Mouse (Mus musculus) heart, embryonic 16.5 days (tissue): ENCODE measurements at regions not wholly inside any gene's neighbourhood (a gene's known extent, or its start where the extent isn't known, plus 50 kb on each side); places are given as distances from the start of the nearest gene placed in this dataset.

Source experiments
- ATAC-seq: fragments of 200-750 bp; cut with Nextera tagmentation; replicated peaks from 2 replicates; pipeline ENCODE4 v1.8.0; 2017; ENCODE audit warnings: moderate number of reproducible peaks; ENCODE audit not compliant: insufficient read depth, low FRiP score; ENCODE audit errors: extremely low read depth
- H3K27ac ChIP-seq: fragments of 300-500 bp; sonication (generic); 2 replicates; pipeline ENCODE4 v1.5.1; 2014; ENCODE audit warnings: mild to moderate bottlenecking, low read length, control low read depth, moderate library complexity
- H3K27me3 ChIP-seq: fragments of 300-500 bp; sonication (generic); 2 replicates; pipeline ENCODE4 v1.6.1; 2014; ENCODE audit warnings: low read length, mixed read lengths; ENCODE audit not compliant: control insufficient read depth, insufficient read depth
- H3K36me3 ChIP-seq: fragments of 300-500 bp; sonication (generic); 2 replicates; pipeline ENCODE4 v1.6.1; 2014; ENCODE audit not compliant: control insufficient read depth, insufficient read depth
- H3K4me1 ChIP-seq: fragments of 300-500 bp; sonication (generic); 2 replicates; pipeline ENCODE4 v1.6.1; 2014; ENCODE audit warnings: low read length, mixed read lengths; ENCODE audit not compliant: control insufficient read depth, insufficient read depth
- H3K4me2 ChIP-seq: fragments of 300-500 bp; sonication (generic); 2 replicates; pipeline ENCODE4 v1.6.1; 2014; ENCODE audit warnings: low read depth, mild to moderate bottlenecking, control low read depth, low read length
- H3K4me3 ChIP-seq: fragments of 300-500 bp; sonication (generic); 2 replicates; pipeline ENCODE4 v1.5.1; 2014; ENCODE audit warnings: mild to moderate bottlenecking, control low read depth, low read length
- H3K9ac ChIP-seq: fragments of 300-500 bp; sonication (generic); 2 replicates; pipeline ENCODE4 v1.6.1; 2014; ENCODE audit warnings: low read length, control low read depth
- H3K9me3 ChIP-seq: fragments of 300-500 bp; sonication (generic); replicated peaks from 2 replicates; pipeline ENCODE4 v1.6.1; 2016; ENCODE audit warnings: low read length; ENCODE audit not compliant: control insufficient read depth
- whole genome bisulfite sequencing: fragments of 180-500 bp; shearing (Covaris S2); extraction: QIAGEN DNeasy Blood & Tissue Kit; methylation state at CpG from one replicate; pipeline ENCODE4 v1.1.7; 2014; 5-methylcytosine and 5-hydroxymethylcytosine counted together

DNA sequence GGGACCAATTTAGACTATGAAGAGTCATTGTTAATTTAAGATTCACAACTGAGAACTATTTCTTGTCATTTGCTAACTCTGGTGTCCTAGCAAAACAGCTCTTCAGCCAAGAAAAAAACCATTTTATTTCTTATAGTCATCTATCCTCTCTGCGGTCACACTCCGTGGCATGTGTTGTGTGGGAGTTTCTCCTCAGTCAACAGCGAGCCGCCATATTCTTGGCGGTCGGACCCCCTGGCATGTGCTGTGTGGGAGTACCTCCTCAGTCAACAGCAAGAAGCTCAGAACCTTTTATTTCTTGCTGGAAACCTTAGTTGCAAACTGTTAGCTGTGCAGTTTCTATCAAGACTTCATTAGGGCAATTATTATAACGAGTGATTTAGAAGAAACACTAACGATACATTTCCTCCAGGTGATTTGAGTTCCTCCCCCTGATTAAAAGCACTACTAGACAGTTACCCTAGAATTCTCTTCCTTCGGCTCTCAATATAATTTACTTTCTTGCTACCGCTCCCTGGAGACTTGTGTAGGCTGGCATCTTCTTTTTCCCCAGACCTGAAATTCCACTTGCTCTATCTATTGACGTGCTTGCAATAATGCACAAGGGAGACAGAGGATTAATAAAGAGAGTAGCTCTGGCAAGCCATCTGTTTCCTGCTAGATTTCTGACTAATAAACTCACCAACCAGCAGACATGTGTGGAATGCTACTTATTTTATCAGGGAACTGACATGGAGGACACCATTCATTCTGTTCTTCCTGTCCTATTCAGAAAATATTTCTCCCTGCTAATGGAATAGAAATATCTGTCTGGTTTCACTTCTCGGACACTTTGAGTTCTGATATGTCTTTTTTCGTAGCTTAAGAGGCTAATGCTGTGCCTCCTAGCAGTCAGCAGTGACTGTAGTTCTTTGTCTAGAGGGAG is 359.5 kb downstream of the Ice1 start:
- Histone ChIP-seq H3K4me3 (0 out of 2 replicates have a peak overlapping the region, but pooled peaks have one; percentile 7), H3K9ac (no peak overlapping the region), H3K27me3 (no peaks in the 10 kb centered on the region), H3K4me1 (peaks cover 4% of the 10 kb centered on the region; the same call in 1 of the 2 replicates), H3K36me3 (no peaks in the 10 kb centered on the region), H3K9me3 (no peaks in the 10 kb centered on the region), H3K4me2 (peak overlapping the region; percentile 41), H3K27ac (peak overlapping the region; percentile 51)
- 62% methylated on average over 13 of the region's 13 CpGs for WGBS
- no peak for ATAC-seq

DNA sequence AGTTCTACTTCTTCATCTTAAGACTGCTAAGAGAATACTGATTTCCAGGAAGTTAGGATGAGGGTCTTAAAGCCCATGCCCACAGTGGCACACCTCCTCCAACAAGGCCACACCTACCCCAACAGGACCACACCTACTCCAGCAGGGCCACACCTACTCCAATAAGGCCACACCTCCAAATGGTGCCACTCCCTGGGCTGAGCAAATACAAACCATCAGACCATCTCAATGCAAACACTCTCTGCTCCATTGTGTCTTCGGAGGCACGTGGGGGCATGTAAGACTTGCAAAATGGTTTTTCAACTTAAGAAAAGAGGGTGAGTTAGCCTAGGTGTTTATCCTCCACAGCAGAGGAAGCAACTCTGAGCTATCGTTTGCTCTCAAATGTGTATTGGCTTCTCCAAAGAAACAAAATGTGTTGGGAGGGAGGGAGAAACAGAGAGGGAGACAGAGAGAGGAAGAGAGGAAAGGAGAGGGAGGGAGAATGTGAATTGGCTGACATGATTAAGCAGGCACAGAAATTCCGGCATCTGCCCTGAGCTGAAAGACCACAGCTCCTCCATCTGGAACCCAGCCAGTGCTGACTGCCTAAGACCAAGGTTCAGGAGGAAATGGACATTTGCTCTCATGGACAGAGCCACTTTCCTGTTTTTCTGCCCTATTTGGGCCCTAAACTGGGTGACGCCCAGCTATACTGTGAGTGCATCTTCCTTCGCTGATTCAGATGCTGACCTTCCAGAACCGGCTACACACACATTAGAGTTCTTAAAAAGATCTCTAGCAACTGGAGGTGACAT is 356.2 kb downstream of the Ice1 start:
- no peak overlapping the region for H3K27ac ChIP-seq
- H3K9me3 ChIP-seq: no peaks in the 10 kb centered on the region
- no peak overlapping the region for H3K4me3 ChIP-seq
- no peak overlapping the region for H3K9ac ChIP-seq
- H3K27me3 ChIP-seq: no peaks in the 10 kb centered on the region
- 52% methylated on average over 7 of the region's 7 CpGs for WGBS
- peaks cover 4% of the 10 kb centered on the region; the same call in 1 of the 2 replicates for H3K4me1 ChIP-seq
- no peaks in the 10 kb centered on the region for H3K36me3 ChIP-seq
- no peak overlapping the region for H3K4me2 ChIP-seq
- ATAC-seq: peak; percentile 77

DNA sequence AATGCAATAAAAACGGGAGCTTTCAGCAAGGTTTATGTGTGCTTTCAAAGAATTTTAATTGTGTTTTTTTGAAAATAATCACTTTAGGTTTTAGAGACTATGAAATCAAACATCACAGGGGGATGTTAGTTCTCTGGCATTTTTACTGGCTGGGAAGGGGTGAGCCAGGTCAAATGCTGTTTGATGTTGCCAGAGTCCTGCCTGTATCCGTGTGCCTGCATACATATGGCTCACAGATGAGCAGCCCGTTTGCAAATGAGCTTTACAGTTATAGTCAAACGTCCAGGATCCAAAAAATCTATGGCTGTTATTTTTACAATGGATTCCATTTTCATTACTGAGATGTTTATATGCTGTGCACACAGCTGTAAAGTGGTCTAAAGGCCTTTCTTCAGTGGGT is 354.7 kb downstream of the Ice1 start:
- H3K36me3 ChIP-seq: no peaks in the 10 kb centered on the region
- H3K9me3 ChIP-seq: no peaks in the 10 kb centered on the region
- peaks cover 4% of the 10 kb centered on the region; the same call in 1 of the 2 replicates for H3K4me1 ChIP-seq
- no peak for ATAC-seq
- no peak overlapping the region for H3K9ac ChIP-seq
- no peak overlapping the region for H3K27ac ChIP-seq
- H3K27me3 ChIP-seq: no peaks in the 10 kb centered on the region
- no peak overlapping the region for H3K4me2 ChIP-seq
- no peak overlapping the region for H3K4me3 ChIP-seq
- WGBS: 45% methylated on average over 4 of the region's 4 CpGs

DNA sequence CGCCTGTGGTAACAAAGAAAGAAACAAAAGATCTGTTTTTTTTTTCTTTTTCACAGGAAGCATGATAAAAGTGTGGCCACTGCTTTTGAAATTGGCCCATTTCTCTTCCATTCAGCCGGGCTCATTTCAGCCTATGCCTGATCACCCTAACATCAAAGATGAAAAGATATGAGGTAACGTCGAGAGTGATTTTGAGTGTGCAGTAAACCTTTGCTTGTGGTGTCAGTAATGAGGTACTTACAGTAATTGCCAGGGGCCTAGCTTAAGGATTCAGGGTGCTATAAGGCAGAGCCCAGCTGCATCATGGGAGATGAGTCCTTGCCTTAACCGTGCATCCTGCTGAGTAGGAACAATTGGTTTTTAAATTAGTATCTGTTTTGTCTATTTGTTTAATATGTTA is 354.2 kb downstream of the Ice1 start:
- Histone ChIP-seq H3K27ac (no peak overlapping the region), H3K27me3 (no peaks in the 10 kb centered on the region), H3K4me2 (no peak overlapping the region), H3K36me3 (no peaks in the 10 kb centered on the region), H3K9ac (no peak overlapping the region), H3K9me3 (no peaks in the 10 kb centered on the region), H3K4me1 (no peaks in the 10 kb centered on the region; the same call in 1 of the 2 replicates), H3K4me3 (no peak overlapping the region)
- WGBS: 55% methylated on average over 5 of the region's 5 CpGs
- ATAC-seq: no peak

DNA sequence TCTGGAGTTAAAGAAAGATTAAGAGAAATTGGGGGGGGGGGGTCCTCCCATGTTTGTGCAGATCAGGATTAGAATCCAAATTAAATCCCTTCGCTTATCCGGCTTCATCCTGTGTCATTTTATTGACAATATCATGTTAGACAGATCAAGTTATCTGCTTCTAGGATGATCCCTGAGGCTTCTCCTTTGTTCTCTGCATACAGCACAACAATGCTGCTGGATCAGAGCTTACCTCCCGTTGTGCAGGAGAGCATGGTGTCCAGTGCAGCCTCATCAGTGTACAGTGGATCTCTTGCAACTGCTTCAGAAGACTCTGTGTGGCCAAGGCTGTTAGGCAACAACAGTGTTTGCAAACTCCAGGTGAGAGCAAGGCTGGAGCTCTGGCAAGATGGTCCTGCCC is 344.7 kb downstream of the Ice1 start:
- ATAC-seq: no peak
- no peaks in the 10 kb centered on the region for H3K36me3 ChIP-seq
- no peak overlapping the region for H3K4me2 ChIP-seq
- no peaks in the 10 kb centered on the region for H3K27me3 ChIP-seq
- peaks cover 1% of the 10 kb centered on the region; the same call in 1 of the 2 replicates for H3K9me3 ChIP-seq
- 74% methylated on average over 3 of the region's 3 CpGs for WGBS
- no peak overlapping the region for H3K9ac ChIP-seq
- H3K4me1 ChIP-seq: no peaks in the 10 kb centered on the region
- no peak overlapping the region for H3K4me3 ChIP-seq
- H3K27ac ChIP-seq: no peak overlapping the region

DNA sequence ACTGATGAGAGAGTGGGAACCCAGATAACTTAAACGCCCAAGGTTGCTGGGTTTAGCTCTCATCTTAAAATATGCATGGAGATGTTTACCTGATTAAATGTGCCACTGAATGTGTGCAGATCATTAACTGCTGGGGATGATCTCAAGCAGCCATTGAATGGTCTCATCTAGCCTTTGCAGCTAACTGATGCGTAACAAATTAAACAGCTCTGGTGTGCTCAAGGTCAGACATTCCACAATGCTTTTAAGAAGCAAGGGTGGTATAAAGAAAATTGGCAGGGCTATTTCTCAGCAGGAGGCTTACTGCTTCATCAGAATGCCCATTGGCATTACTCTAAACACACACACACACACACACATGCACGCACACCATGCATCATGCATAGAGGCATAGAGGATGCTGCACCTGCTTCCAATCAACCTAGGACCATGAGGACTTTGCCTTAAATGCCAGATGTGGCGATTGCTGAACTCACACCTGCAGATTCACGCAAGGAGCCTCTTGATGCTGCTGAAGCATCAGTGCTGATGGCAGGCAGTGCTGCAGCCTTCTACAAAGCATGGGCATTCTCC is 333.4 kb downstream of the Ice1 start:
- no peak for ATAC-seq
- H3K9me3 ChIP-seq: no peaks in the 10 kb centered on the region
- no peaks in the 10 kb centered on the region for H3K36me3 ChIP-seq
- H3K9ac ChIP-seq: no peak overlapping the region
- no peak overlapping the region for H3K27ac ChIP-seq
- no peak overlapping the region for H3K4me3 ChIP-seq
- no peaks in the 10 kb centered on the region for H3K27me3 ChIP-seq
- no peaks in the 10 kb centered on the region for H3K4me1 ChIP-seq
- no peak overlapping the region for H3K4me2 ChIP-seq
- whole genome bisulfite sequencing: 71% methylated on average over 5 of the region's 5 CpGs

DNA sequence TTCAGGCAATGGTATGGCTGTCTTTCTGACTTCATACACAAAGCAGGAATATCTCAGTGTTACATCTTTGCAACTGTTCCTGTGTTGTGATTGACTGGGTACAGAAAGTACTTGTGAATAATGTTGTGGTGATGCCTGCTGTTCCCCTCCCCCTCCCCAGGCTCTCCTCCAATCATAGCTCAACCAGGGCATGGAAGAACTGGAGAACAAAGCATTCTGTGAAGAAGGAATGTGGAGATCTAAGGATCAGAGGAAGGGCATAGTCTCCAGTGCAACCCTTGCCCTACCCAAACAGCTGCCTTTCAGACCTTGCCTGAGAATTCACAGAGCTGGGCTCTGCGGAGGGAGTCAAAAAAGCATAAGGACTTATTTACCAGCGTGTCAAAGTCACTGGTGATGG is 326.9 kb downstream of the Ice1 start:
- H3K4me3 ChIP-seq: no peak overlapping the region
- H3K4me1 ChIP-seq: no peaks in the 10 kb centered on the region
- no peak overlapping the region for H3K9ac ChIP-seq
- H3K9me3 ChIP-seq: no peaks in the 10 kb centered on the region
- no peaks in the 10 kb centered on the region for H3K36me3 ChIP-seq
- WGBS: 54% methylated on average over 2 of the region's 2 CpGs
- ATAC-seq: no peak
- no peak overlapping the region for H3K27ac ChIP-seq
- no peak overlapping the region for H3K4me2 ChIP-seq
- no peaks in the 10 kb centered on the region for H3K27me3 ChIP-seq

DNA sequence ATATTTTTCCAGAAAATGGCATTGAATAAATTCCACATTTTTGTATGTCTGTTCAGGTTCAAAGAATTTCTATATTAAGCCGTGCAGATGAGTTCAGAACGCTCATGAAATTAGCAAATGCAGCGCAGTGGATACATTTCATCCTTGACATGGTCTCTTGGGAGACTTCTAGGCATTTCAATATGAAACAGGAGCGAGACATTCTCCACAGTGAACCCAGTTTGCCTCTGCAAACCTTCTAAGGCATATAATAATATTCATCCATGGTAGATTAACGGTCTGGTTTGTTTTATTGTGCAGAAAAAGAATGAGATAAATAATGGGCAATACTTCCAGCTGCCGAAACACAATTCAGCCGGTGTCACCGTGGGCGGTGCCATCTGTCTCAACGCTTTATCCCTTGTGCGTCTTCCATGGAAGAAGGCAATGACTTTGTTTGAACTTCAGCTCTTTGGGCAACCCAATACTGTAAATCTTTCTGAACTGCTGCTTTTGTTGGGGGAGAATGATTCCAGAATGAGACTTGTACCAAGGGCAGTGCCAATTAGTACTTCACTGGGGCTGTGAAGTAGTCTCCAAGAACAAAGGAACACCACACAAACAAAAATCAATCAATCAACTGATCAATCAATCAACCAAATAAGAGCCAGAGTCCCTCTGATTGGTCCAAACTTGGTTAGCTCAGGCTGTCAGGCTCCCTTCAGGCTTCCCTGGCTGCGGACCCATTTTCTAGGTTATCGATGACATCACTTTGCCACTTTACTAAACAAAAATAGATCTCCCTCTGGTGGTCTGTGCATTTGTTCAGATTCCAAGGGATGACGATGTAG is 326.0 kb downstream of the Ice1 start:
- H3K27me3 ChIP-seq: no peaks in the 10 kb centered on the region
- no peak overlapping the region for H3K4me2 ChIP-seq
- H3K9ac ChIP-seq: no peak overlapping the region
- no peaks in the 10 kb centered on the region for H3K36me3 ChIP-seq
- H3K27ac ChIP-seq: no peak overlapping the region
- no peak for ATAC-seq
- 84% methylated on average over 14 of the region's 14 CpGs for WGBS
- H3K4me3 ChIP-seq: no peak overlapping the region
- H3K9me3 ChIP-seq: no peaks in the 10 kb centered on the region
- no peaks in the 10 kb centered on the region for H3K4me1 ChIP-seq
